Mouse (Mus musculus): ENCODE measurements around the gene Gtpbp2.

The Gtpbp2 gene

DNA sequence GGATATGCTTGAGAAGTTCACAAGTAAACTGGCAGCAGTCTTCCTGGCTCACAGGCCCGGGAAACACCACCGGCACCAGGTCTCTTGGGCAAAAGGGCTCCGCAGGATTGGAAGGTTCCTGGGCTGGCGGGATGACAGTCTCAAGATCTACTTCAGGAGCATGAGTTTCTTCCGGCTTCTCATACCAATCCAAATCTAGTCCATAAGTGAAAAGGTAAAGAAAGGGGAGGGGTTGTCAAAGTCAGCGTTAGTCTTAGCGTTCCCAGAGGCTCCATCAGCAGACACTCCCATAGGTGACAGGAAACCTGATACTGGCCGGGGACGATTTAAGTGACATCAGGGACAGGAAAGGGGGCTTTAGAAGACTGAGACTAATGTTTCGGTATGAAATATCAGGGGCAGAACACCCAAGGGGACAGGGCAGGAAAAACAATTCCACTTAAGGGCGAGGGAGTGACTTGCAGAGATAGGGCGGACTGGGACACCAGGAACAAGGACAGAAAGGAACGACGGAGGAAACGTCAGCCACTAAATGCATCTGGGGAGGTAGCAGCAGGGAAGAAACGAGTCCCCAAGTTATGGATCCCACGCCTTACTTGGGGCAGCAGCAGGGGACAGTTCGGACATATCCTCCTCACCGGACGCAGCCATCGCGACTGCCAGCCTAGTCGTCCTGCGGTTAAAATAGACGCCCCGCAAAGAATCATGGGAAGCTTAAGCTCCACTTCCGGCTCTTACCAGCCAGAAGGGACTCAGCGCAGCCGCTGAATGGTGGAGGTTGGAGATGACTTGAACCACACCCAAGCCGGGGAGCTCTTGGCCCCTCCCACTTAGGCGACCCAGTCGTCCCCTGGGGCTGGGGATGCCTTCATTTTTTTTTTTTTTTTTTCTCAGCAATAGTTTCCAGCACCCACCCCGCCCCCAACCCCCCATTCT lies 7.7 kb upstream of the Gtpbp2 start, which contains the start of gene Mad2l1bp:
Gene Mad2l1bp (minus strand): TSS at position 707 of the 936 bp plus-strand sequence.
- DNase-seq (ENCODE audit: inconsistent ontology term): peak; percentile 88

DNA sequence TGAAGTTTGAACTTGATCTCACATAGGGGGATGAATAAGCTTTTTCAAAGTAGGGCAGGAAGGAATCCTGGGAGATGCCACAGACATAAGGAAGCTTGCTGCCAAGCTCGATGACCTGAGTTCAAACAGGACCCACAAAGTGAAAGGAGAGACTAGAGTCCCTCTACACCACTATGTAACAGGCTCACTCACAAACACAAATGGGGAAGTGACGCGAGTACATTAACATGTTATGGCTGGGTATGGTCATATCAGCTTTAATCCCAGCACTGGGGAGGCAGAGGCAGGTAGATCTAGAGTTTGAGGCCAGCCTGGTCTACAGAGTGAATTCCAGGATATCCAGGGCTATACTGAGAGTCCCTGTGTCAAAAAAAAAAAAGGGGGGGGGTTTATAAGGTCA lies 6.5 kb upstream of the Gtpbp2 start:
- no peak for DNase-seq (ENCODE audit: inconsistent ontology term)

DNA sequence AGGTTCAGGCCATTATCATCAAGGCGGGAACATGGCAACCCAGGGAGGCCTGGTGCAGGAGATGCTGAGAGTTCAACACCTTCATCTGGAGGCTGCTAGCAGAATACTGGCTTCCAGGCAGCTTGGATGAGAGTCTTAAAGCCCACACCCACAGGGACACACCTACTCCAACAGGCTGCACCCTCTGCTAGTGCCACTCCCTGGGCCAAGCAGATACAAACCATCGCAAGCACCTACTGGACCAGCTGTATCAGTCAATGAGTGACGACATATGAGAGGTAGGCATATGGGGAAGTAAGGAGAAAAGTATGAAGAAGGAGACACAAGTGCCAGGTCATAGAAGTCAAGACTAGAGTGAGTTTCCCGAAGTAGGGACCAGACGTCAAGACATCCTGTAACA lies 4.2 kb upstream of the Gtpbp2 start:
- DNase-seq (ENCODE audit: inconsistent ontology term): no peak

DNA sequence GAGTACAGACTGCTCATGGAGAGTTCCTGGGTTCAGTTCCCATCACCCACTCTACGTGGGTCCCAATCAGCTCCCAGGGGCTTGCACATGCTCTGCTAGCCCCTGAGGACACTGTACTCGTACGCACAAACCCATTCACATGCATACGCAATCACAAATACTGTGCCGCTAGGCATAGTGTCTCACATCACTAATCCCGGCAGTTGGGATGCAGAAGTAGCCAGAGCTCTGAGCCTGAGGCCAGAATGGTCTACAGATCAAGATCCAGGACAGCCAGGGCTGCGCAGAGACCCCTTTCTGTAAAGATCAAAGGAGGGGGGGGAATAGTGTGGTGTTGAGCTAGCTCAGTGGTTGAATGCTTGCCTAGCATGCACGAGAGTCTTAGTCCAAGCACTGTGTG lies 3.7 kb upstream of the Gtpbp2 start:
- no peak for DNase-seq (ENCODE audit: inconsistent ontology term)

DNA sequence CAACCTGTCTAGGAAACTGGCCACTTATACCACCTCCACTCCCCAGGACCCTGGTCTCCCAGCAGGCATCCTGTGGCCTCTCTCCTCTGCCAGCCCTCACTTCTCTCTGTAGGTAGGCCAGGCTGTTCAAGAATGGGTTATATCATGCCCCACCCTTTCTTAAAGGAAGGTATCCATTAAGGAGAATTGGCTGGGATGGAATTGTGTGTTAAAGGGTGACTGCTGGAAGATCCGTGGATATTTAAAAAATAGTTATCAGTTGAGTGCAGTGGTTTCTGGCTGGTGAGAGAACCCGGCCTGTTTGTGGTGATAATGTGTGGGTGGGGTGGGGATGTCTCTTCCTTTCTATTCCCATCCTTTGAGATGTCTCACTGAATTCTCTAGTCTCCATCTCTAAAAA lies 1.6 kb upstream of the Gtpbp2 start:
- DNase-seq (ENCODE audit: inconsistent ontology term): no peak

DNA sequence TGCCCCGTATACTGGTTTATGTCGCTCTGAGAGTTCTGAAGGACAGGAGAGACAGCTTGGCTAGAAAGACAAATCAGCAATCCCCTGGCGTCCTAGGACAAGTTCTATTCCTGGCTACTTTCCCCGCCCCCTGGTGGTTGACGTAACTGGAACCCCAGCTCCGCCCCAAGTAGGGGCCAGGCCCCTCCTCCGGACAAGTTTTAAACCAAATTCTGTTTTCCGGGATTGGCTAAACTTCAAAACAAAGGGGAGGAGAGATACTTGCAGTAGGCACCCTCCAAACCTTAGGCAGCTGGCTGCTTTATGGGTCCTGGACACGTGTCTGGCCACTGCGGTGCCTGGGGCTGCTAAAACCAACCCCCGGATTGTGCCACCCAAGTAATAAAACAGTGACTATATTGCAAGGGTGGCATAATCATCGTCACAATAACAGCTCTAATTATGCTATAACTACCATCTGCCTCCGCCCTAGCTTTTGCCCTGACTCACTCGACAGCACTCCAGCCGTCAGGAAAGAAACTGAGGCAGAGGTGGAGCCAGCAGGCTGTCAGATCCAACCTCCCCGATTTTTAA lies 656 bp upstream of the Gtpbp2 start:
- peak; percentile 97 for DNase-seq (ENCODE audit: inconsistent ontology term)

DNA sequence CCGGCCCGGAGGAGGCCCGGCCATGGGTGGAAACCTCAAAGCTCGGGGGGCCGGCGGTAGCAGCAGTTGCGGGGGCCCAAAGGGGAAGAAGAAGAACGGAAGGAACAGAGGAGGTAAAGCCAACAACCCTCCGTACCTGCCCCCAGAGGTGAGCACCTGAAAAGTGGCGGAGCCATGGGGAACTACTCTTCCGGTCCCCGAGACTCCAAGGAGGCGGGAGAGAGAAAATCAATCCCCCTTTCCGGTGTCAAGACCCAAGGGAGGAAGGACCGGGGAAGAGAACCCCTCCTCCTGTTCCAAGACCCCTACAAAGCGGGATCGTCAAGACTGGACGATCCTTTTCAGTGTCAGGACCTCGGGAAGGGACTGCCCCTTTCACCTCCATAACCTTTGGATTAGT lies 347 bp downstream of the Gtpbp2 start:
- peak; percentile 64 for DNase-seq (ENCODE audit: inconsistent ontology term)

DNA sequence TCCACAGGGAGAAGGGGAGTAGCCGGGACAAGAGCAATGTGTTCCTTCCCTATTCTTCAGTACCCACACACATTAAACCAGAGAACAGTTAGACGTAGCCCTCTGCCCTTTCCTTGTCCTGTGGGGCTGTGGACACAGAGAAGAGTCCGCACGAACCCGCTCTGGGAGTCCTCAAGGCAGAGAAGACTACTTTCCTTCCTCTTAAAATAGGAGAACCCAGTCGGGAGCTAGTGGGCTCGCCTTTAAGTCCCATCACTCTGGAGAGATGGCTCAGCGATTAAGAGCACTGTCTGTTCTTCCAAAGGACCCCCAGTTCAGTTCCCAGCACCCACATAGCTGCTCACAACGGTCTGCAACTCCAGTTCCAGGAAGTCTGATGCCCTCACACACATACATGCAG lies 878 bp downstream of the Gtpbp2 start:
- no peak for DNase-seq (ENCODE audit: inconsistent ontology term)

DNA sequence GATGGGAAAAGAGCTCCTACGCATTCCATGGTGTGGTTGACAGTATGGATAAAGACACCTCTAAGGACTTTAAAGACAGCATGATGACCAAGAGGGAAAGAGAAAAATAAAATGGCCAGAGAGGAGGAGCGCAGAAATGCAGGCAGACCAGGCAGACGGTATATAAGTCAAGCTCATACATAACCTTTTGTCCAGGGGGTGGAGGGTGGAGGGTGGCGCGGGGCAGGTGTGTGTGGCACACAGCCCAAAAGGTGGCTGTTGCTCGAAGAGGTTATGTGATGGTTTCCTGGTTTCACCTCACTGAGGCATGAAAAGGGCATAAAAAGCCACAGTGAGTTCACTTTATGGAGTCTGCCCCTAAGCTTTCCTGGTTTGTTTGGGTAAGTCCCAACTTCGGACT lies 1.7 kb downstream of the Gtpbp2 start:
- DNase-seq (ENCODE audit: inconsistent ontology term): no peak

DNA sequence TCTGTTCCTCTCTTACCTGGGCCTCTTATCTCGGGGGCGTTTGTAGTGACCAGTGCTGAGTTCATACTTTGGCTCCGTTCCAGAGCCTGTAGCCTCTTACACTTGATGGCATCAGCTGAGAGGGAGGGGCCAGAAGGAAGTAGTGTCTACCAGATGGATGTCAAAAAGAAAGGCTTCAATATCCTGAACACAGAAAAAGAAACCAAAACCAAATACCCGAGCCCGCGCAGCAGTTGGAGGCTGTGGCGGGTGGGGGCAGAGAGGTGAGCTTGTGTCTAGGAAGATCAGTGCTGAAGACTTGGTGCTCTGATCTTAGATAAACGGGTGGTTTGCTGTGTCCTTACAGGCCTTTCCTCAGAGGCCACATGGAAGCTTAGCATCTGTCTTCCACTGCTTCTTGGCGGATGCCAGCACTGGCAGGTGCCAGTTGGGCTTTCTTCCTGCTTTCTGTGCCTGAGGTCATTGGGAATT lies 2.2 kb downstream of the Gtpbp2 start:
- DNase-seq (ENCODE audit: inconsistent ontology term): no peak

DNA sequence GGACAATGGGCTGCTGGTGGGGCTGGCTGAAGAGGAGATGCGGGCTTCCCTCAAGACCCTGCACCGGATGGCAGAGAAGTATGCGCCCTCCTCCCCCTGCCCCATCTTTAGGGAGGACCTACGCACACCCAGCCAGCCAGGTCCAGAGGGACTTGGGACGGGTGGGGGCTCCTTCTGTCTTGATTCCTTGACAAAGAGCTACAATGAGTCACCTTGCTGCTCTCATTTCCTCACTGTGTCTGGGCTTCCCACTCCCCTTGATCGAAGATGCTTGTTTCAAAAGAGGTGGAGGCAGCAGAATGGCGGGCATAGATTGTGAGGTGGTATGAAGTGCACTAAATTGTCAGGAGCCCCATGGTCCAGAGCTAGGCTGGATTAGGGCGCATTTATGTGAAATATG lies 3.5 kb downstream of the Gtpbp2 start:
- DNase-seq (ENCODE audit: inconsistent ontology term): no peak

DNA sequence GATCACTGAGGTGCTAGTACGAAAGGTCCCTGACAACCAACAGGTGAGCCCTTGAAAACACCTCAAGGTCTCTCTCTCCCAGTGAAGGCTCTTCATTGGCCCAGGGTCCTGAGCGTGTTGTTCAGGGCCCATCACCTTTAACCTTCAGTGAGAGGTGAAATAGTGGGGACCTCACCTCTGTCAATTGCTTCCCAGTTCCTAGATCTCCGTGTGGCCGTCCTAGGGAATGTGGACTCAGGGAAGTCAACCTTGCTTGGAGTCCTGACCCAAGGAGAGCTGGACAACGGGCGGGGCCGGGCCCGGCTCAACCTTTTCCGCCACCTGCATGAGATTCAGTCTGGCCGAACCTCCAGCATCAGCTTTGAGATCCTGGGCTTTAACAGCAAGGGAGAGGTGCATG lies 4.0 kb downstream of the Gtpbp2 start:
- DNase-seq (ENCODE audit: inconsistent ontology term): no peak

DNA sequence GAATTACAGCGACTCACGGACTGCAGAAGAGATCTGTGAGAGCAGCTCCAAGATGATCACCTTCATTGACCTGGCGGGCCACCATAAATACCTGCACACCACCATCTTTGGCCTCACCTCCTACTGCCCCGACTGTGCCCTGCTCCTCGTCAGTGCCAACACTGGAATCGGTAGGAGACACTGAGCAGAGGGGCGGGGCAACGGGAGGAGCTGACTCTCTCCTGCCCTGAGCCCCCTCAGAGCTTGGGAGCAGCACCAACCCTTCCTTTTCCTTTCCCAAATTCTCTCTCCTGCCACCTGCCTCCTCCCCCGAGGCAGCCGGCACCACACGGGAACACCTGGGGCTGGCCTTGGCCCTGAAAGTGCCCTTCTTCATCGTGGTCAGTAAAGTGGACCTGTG lies 4.6 kb downstream of the Gtpbp2 start:
- no peak for DNase-seq (ENCODE audit: inconsistent ontology term)

DNA sequence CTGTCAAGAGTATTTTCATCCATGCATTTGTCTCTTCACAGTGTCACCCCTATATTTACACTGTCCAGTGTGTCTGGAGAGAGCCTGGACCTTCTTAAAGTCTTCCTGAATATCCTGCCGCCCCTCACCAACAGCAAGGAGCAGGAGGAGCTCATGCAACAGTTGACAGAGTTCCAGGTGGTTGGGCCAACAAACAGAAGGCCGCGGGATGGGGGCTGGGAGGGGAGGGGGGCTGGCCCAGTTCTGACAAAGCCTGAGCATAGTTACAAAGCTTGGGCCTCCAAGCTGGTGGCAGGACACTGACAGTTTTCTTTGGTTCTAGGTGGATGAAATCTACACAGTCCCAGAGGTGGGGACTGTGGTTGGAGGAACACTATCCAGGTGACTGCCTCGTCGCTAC lies 5.4 kb downstream of the Gtpbp2 start:
- no peak for DNase-seq (ENCODE audit: inconsistent ontology term)

DNA sequence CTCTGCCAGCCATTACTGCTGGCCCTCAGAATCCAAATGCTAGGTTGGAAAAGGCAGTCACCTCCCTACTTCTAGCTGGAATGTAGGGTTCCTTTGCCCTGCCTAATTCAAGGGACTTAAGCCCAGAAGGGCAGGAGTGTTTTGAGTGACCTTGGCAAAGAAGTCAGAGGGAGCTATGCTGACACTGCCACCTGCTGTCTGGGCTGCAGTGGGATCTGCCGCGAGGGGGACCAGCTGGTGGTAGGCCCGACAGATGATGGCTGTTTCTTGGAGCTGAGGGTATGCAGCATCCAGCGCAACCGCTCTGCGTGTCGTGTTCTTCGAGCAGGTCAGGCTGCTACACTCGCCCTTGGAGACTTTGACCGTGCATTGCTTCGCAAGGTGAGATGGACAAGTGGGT lies 6.2 kb downstream of the Gtpbp2 start:
- DNase-seq (ENCODE audit: inconsistent ontology term): no peak

DNA sequence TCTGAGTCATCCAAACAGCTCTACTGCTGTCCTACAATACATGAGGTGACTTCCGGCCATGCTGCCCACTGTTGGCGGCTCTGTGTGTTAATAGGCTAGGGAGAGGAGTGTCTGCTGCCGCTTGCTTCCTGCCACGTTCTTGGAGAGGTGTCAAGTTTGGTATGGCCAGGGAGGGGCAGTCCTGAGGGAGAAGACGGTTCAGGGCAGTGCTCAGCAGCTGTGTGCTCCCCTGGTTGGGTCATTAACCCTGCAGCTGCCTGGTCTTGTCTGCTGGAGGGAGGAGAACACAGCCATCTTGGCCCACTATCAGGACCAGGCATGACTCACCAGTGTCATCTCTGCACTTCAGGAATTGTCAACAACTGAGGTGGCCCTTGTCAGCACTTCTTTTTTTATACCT lies 7.5 kb downstream of the Gtpbp2 start:
- no peak for DNase-seq (ENCODE audit: inconsistent ontology term)

DNA sequence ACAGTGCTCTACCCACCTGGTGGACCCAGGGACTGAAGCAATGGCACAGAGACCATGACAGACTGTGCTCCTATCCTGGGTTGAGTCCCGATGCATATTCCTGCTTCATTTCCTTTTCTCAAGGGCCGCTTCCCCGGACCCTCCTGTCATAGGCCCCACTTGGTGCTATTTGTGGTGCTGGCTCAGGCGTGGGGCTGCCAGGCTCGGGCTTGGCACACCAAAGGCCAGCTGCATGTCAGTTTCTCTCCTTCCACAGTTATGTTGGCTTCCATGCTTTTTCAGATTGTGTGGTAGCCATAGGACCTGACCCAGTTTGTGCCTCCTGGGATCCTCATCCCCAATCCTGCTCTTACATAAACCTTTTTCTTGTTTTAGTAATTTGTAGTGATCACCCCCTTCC lies 7.9 kb downstream of the Gtpbp2 start:
- DNase-seq (ENCODE audit: inconsistent ontology term): no peak

DNA sequence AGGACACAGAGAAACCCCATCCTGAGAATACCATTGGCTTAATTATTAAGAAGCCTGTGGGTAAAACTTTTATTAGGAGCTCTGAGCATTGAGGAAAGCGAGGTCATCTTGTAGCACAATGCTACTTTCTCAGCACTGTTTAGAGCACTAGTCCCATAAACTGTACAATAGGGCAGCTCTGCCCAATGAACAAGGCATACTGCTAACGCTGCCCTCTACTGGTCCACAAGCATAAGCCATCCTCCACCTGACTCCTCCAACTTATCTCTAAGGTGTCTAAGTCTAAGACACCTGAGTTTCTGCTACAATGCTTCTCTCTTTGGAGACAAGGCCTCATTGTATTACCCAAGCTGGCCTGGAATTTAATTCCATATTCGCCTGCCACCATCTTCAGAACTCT lies 9.7 kb downstream of the Gtpbp2 start:
- DNase-seq (ENCODE audit: inconsistent ontology term): no peak

DNA sequence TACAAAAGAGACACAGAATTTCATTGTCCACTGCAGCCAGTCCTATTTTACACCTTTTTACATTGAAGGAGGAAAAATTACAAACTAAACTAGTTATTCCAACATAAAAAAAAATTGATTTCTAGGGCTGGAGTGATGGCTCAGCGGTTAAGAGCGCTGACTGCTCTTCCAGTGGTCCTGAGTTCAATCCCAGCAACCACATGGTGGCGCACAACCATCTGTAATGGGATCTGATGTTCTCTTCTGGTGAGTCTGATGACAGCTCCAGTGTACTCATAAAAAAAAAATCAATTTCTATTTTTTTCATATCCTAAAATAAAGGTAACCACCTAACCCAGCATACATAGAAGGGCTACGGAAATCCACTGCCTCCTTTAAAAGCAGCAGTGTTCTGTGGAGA lies 21.4 kb downstream of the Gtpbp2 start:
- no peak for DNase-seq (ENCODE audit: inconsistent ontology term)

DNA sequence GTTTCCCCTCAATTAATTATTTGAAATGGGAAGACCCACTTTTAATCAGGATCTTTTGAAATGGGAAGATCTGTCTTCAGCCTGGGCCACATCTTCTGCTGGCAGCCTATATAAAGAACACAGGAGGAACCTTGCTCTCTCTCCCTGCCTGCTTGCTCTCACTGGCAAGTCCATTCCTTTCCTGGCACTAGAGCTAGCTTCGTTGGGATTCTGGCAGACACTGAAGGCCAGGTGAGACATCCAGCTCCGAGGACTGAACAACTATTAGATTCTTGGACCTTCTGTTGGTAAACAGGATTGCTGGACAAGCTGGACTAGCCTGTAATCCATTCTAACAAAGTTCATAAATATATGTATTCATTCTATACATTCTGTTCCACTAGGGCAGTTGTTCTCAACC lies 28.0 kb downstream of the Gtpbp2 start:
- no peak for DNase-seq (ENCODE audit: inconsistent ontology term)

DNA sequence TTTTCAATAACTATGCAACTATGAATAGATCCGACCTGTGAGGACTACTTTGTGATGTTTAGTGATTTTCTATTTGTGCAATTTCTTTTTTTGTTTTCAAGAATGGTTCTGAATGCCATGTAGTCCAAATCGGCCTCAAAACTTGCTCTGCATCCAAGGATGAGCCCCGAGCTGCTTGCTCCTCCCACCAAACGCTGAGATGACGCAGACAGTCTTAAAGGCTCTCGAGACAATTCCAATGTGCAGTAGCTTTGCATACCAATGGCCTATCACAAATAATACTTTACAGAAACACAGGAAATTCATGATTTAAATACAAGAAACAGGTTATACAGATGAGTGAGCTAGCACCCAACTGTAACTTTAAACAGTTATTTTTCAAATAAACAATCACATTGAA lies 40.3 kb downstream of the Gtpbp2 start:
- DNase-seq (ENCODE audit: inconsistent ontology term): no peak

DNA sequence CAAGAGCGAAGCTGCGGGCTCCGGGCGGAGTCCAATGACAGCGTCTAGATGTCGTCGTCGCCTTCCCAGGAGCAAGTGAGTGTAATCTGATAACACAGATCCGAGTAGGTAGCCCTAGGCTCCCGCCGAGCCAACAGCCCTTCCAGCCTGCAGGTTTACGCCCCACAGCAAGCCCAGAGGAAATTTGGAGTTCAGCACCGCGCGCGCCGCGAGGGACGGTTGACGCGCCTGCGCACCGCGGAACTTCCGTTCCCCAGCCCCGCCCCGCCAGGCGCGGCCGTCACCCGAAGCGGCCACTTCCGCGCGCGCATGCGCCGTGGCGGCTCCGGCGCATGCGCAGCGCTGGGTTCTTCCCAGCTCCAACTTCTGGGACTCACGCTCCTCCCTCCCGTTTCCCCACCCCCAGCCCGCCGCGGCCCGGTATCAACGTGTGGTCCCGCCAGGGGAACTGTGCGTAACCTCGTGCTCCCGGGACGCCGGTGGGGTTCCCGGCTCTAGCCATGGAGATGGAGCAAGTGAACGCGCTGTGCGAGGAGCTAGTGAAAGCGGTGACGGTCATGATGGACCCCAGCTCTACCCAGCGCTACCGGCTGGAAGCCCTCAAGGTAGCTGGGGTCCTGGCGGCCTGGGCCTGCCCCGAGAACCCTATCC lies 41.7 kb downstream of the Gtpbp2 start, which contains the start of the genes Polh and Xpo5:
Gene Polh (minus strand): TSS at position 225 of the 651 bp plus-strand sequence.
Gene Xpo5 (plus strand): TSS at position 362 of the 651 bp plus-strand sequence.
- DNase-seq (ENCODE audit: inconsistent ontology term): peak; percentile 99

DNA sequence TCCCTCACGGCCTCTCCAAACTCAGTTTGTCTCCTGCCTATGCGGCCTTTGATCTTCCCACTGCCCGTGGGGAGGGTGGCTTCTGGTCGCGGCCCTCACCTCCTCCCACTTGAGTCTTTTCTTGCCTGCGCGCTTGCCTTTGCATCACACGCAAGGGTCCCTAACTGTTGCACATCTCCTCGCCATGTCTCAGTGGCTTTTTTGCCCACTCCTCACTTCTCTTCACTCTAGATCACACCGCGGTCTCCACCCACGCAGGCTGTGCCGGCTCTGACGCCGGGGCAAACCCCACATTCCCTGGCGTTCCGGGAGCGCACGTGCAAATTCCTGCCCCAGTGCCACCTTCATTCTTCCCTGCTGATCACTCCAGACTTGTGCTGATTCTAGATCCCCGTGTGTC lies 42.2 kb downstream of the Gtpbp2 start:
- peak; percentile 86 for DNase-seq (ENCODE audit: inconsistent ontology term)

Measured in Muller cell, postnatal 12 days (primary cell).